Mouse (Mus musculus): ENCODE results near the gene Npm1. TPM values are rescaled to one million over a fixed set of nuclear protein-coding genes. Genes with fewer than 3 reads are reported as not detected.

Npm1 gene
- 593 TPM for polyA plus RNA-seq (2017; shearing (Covaris generic))

DNA sequence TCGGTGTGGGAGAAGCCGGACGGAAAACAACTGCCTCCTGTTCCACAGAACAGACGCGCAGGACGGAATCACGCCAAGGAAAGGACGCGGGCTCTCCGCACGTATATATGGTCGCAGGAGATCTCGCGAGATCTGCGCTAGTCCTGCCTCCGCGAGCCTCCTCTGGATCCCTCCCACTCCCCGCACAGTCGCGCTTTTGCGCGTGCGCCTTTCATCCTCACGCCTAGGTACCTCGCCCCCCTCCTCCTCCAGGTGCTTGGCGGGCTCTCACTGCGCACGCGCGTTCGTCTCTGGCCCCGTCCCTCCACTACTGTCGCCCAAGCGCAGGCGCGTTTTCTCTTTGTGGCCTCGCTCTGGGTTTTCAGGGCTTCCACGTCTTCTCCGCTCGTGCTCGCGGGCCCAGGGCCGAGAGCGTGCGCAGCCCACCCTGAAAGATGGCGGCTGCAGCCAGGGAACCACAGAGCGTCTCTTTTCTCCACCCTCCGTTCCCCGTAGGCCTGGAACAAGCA, at the start of gene Npm1:
Npm1 (minus strand) TSS at position 209 of the 509 bp plus-strand sequence.

GRCm38 (mm10) chr11:33203383-33204328, 40.6 kb upstream of the Npm1 start, which contains the start of gene Tlx3:
Gene Tlx3, minus strand, starts transcription at chr11:33203589.

DNA sequence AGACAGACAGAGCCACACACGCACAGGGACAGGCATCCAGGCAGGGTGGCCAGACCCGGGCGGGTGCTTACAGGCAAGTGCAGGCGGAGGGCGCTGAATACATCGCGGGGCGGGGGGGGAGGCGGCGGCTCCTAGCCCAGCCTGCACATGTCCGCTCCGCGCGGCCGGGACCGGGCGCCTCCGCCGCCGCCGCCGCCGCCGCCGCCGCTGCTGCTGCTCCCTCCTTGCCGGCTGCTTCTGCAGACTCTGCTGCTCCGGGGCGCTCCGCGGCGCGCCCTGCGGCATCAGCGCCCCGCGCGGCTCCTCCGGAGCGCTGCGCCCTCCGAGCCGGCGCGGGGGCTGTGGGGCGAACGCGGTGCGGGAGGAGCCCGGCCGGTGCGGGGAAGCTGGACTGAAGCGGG, 15.8 kb downstream of the Npm1 start, which contains the start of gene Fgf18:
Fgf18 (minus strand) TSS at position 230 of the 401 bp plus-strand sequence.

Other genes starting within 250 kb of the Npm1 start
- gene Fgf18, start 15.8 kb downstream of the Npm1 start, polyA plus RNA-seq (2017; shearing (Covaris generic)), result 1.7 TPM
- not detected for gene Tlx3, start 40.4 kb upstream of the Npm1 start, polyA plus RNA-seq (2017; shearing (Covaris generic))
- gene Gm12117, start 113.5 kb upstream of the Npm1 start, polyA plus RNA-seq (2017; shearing (Covaris generic)), result not detected

Measured in effector memory CD4-positive, alpha-beta T cell, adult 7 months (primary cell).